Mouse (Mus musculus) MEL (cell line): Measurements from ENCODE around the gene Map1b. TPM values are rescaled to one million over a fixed set of nuclear protein-coding genes. Genes with fewer than 3 reads are reported as not detected.

Experiments
- DNase-seq: peaks from one replicate; pipeline ENCODE4 v3.0.0; 2011; ENCODE audit warnings: low read depth, low spot score
- H3K27ac ChIP-seq: 2 replicates; pipeline ENCODE4 v1.5.1; 2012; ENCODE audit warnings: low read depth, mild to moderate bottlenecking, control low read depth, low read length, moderate library complexity; ENCODE audit not compliant: control insufficient read depth
- H3K27me3 ChIP-seq, 2 experiments: fragments of 150-350 bp in 1 of 2; sonication (generic) in 1 of 2; 2 replicates each; pipeline ENCODE4 v1.6.1; 2012; ENCODE audit warnings: low read length in 2 of 2, mild to moderate bottlenecking in 2 of 2, improper control_type of control experiment in 1 of 2, moderate library complexity in 1 of 2; ENCODE audit not compliant: insufficient read depth in 2 of 2, control insufficient read depth in 1 of 2
- H3K36me3 ChIP-seq, 2 experiments: 2 replicates each; pipeline ENCODE4 v1.6.1; 2012 to 2014; ENCODE audit warnings: low read length in 2 of 2, improper control_type of control experiment in 1 of 2, inconsistent platforms in 1 of 2, mild to moderate bottlenecking in 1 of 2; ENCODE audit not compliant: insufficient read depth in 2 of 2, control insufficient read depth in 1 of 2
- H3K4me1 ChIP-seq, 2 experiments: fragments of 150-350 bp in 1 of 2; sonication (generic) in 1 of 2; 2 replicates each; pipeline ENCODE4 v1.6.1; 2012; ENCODE audit warnings: low read length in 2 of 2, improper control_type of control experiment in 1 of 2, mild to moderate bottlenecking in 1 of 2; ENCODE audit not compliant: insufficient read depth in 2 of 2, control insufficient read depth in 1 of 2
- H3K4me3 ChIP-seq, 2 experiments: fragments of 150-350 bp in 1 of 2; sonication (generic) in 1 of 2; 2 replicates each; pipeline ENCODE4 v1.5.1; 2012; ENCODE audit warnings: low read depth in 2 of 2, low read length in 2 of 2, mild to moderate bottlenecking in 2 of 2, moderate library complexity in 2 of 2, control low read depth in 1 of 2, improper control_type of control experiment in 1 of 2; ENCODE audit not compliant: control insufficient read depth in 1 of 2, insufficient read depth in 1 of 2
- H3K79me2 ChIP-seq: 2 replicates; pipeline ENCODE4 v1.6.1; 2012; ENCODE audit warnings: mild to moderate bottlenecking, low read length, moderate library complexity; ENCODE audit not compliant: control insufficient read depth, poor library complexity, insufficient read depth
- H3K9ac ChIP-seq: 2 replicates; pipeline ENCODE4 v1.6.1; 2012; ENCODE audit warnings: low read depth, mild to moderate bottlenecking, control low read depth, low read length, moderate library complexity; ENCODE audit not compliant: control insufficient read depth, poor library complexity, severe bottlenecking
- H3K9me3 ChIP-seq: fragments of 150-350 bp; sonication (generic); replicated peaks from 2 replicates; pipeline ENCODE4 v1.6.1; 2012; ENCODE audit warnings: mild to moderate bottlenecking, low read length, improper control_type of control experiment, moderate library complexity; ENCODE audit not compliant: insufficient read depth
- BHLHE40 ChIP-seq: IDR thresholded peaks from 2 replicates; pipeline ENCODE4 v1.6.1; 2012; ENCODE audit warnings: low read depth, mild to moderate bottlenecking, inconsistent platforms, low read length, improper control_type of control experiment, borderline replicate concordance
- CHD1 ChIP-seq: IDR thresholded peaks from 2 replicates; pipeline ENCODE4 v1.6.1; 2012; ENCODE audit warnings: low read depth, mild to moderate bottlenecking, inconsistent platforms, low read length, improper control_type of control experiment
- CTCF ChIP-seq, 3 experiments: IDR thresholded peaks in 2 of 3; conservative IDR thresholded peaks in 1 of 3; 2 replicates each; pipeline ENCODE4 v1.5.1; 2011 to 2012; ENCODE audit warnings: low read length in 3 of 3, low read depth in 2 of 3, mild to moderate bottlenecking in 2 of 3, improper control_type of control experiment in 1 of 3, inconsistent platforms in 1 of 3, mixed read lengths in 1 of 3, moderate library complexity in 1 of 3; ENCODE audit not compliant: control insufficient read depth in 1 of 3, insufficient read depth in 1 of 3, poor library complexity in 1 of 3, severe bottlenecking in 1 of 3
- EP300 ChIP-seq, 2 experiments: IDR thresholded peaks; 2 replicates each; pipeline ENCODE4 v1.6.1; 2011; ENCODE audit warnings: improper control_type of control experiment in 2 of 2, low read length in 2 of 2, low read depth in 1 of 2, mild to moderate bottlenecking in 1 of 2
- GATA1 ChIP-seq: IDR thresholded peaks from 2 replicates; pipeline ENCODE4 v1.6.1; 2011; ENCODE audit warnings: low read depth, low read length, improper control_type of control experiment
- JUND ChIP-seq: IDR thresholded peaks from 2 replicates; pipeline ENCODE4 v1.6.1; 2011; ENCODE audit warnings: low read depth, mild to moderate bottlenecking, improper control_type of control experiment, low read length
- MAFK ChIP-seq: IDR thresholded peaks from 2 replicates; pipeline ENCODE4 v1.6.1; 2011; ENCODE audit warnings: low read depth, mild to moderate bottlenecking, low read length, improper control_type of control experiment, borderline replicate concordance
- MAZ ChIP-seq: IDR thresholded peaks from 2 replicates; pipeline ENCODE4 v1.6.1; 2012; ENCODE audit warnings: low read depth, mild to moderate bottlenecking, inconsistent platforms, low read length, improper control_type of control experiment
- MEF2A ChIP-seq: IDR thresholded peaks from 2 replicates; pipeline ENCODE4 v1.6.1; 2014; ENCODE audit warnings: low read depth, mild to moderate bottlenecking, inconsistent platforms, low read length, improper control_type of control experiment; ENCODE audit not compliant: poor library complexity, insufficient replicate concordance, severe bottlenecking; ENCODE audit errors: extremely low read depth
- MYB ChIP-seq: IDR thresholded peaks from 2 replicates; pipeline ENCODE4 v1.6.1; 2011; ENCODE audit warnings: mild to moderate bottlenecking, low read depth, low read length, improper control_type of control experiment
- MYC ChIP-seq: IDR thresholded peaks from 2 replicates; pipeline ENCODE4 v1.6.1; 2011; ENCODE audit warnings: low read depth, mild to moderate bottlenecking, low read length, improper control_type of control experiment, moderate library complexity
- NRF1 ChIP-seq: IDR thresholded peaks from 2 replicates; pipeline ENCODE4 v1.6.1; 2014; ENCODE audit warnings: low read depth, mild to moderate bottlenecking, inconsistent platforms, low read length, improper control_type of control experiment, moderate library complexity; ENCODE audit not compliant: poor library complexity, insufficient read depth, severe bottlenecking
- POLR2A ChIP-seq, 2 experiments: IDR thresholded peaks; 2 replicates each; pipeline ENCODE4 v1.6.1; 2011 to 2012; ENCODE audit warnings: low read length in 2 of 2, mild to moderate bottlenecking in 2 of 2, control low read depth in 1 of 2, improper control_type of control experiment in 1 of 2, low read depth in 1 of 2, moderate library complexity in 1 of 2; ENCODE audit not compliant: control insufficient read depth in 1 of 2, insufficient read depth in 1 of 2, poor library complexity in 1 of 2
- POLR2AphosphoS2 ChIP-seq: IDR thresholded peaks from 2 replicates; pipeline ENCODE4 v1.6.1; 2011; ENCODE audit warnings: low read length, improper control_type of control experiment
- SMC3 ChIP-seq: IDR thresholded peaks from 2 replicates; pipeline ENCODE4 v1.6.1; 2011; ENCODE audit warnings: low read depth, low read length, improper control_type of control experiment
- TAL1 ChIP-seq: IDR thresholded peaks from 2 replicates; pipeline ENCODE4 v1.6.1; 2012; ENCODE audit warnings: mild to moderate bottlenecking, inconsistent platforms, low read length, moderate library complexity, mixed read lengths
- UBTF ChIP-seq: IDR thresholded peaks from 2 replicates; pipeline ENCODE4 v1.6.1; 2012; ENCODE audit warnings: low read depth, mild to moderate bottlenecking, inconsistent platforms, low read length, improper control_type of control experiment, moderate library complexity, borderline replicate concordance; ENCODE audit not compliant: insufficient read depth
- USF1 ChIP-seq: IDR thresholded peaks from 2 replicates; pipeline ENCODE4 v1.6.1; 2014; ENCODE audit warnings: low read depth, mild to moderate bottlenecking, inconsistent platforms, low read length, improper control_type of control experiment, moderate library complexity
- USF2 ChIP-seq, 2 experiments: IDR thresholded peaks; 2 replicates each; pipeline ENCODE4 v1.6.1; 2011 to 2012; ENCODE audit warnings: improper control_type of control experiment in 2 of 2, low read length in 2 of 2, borderline replicate concordance in 1 of 2, inconsistent platforms in 1 of 2, low read depth in 1 of 2, mild to moderate bottlenecking in 1 of 2; ENCODE audit not compliant: insufficient read depth in 1 of 2
- ZMIZ1 ChIP-seq: IDR thresholded peaks from 2 replicates; pipeline ENCODE4 v1.6.1; 2012; ENCODE audit warnings: low read depth, mild to moderate bottlenecking, inconsistent platforms, low read length, improper control_type of control experiment, moderate library complexity
- polyA plus RNA-seq, 2 experiments: library from polyadenylated mRNA; stranded (reverse) in 1 of 2; unstranded in 1 of 2; fragments of >175 nt in 1 of 2; fragments of >200 nt in 1 of 2; gene quantifications; 2 replicates each; pipeline versions ENCODE4 v1.2.1 to v1.2.4; 2012; ENCODE audit warnings: low replicate concordance in 2 of 2, low read depth in 1 of 2; ENCODE audit not compliant: insufficient read length in 2 of 2, insufficient read depth in 1 of 2, missing spikeins in 1 of 2
- total RNA-seq: library from RNA; depleted of rRNA; stranded (reverse); fragments of 300-350 nt; gene quantifications from 2 replicates; pipeline ENCODE4 v1.2.3, GENCODE M21; 2012

Gene Map1b
- total and polyA plus RNA-seq, 3 experiments = not detected

- H3K4me3 ChIP-seq = no peak overlapping the region
- H3K27ac ChIP-seq = no peak overlapping the region
- no peaks in the 10 kb centered on the region for H3K79me2 ChIP-seq
- H3K4me1 ChIP-seq = no peaks in the 10 kb centered on the region
- no peaks in the 10 kb centered on the region for H3K9me3 ChIP-seq
- H3K27me3 ChIP-seq = no peaks in the 10 kb centered on the region
- DNase-seq = no peak
- no peak overlapping the region for H3K9ac ChIP-seq
- no peaks in the 10 kb centered on the region for H3K36me3 ChIP-seq
- TF ChIP-seq POLR2A (IDR thresholded peaks at IDR 0.05; ENCODE audit: control insufficient read depth in 1 of 2, insufficient read depth in 1 of 2, low read depth in 1 of 2, low read length in 2 of 2, poor library complexity in 1 of 2) (no peak), MYB (no peak), SMC3 (no peak), NRF1 (no peak), CTCF (IDR thresholded peaks at IDR 0.05 in 2 of 3, conservative IDR thresholded peaks at IDR 0.05 in 1 of 3; ENCODE audit: control insufficient read depth in 1 of 3, insufficient read depth in 1 of 3, low read depth in 2 of 3, low read length in 3 of 3, poor library complexity in 1 of 3, severe bottlenecking in 1 of 3) (no peak), MAZ (no peak), POLR2AphosphoS2 (no peak), MAFK (no peak), EP300 (IDR thresholded peaks at IDR 0.05; ENCODE audit: low read depth in 1 of 2, low read length in 2 of 2) (no peak), GATA1 (no peak), CHD1 (no peak), UBTF (no peak), ZMIZ1 (no peak), MYC (no peak), JUND (no peak), USF2 (IDR thresholded peaks at IDR 0.05; ENCODE audit: borderline replicate concordance in 1 of 2, insufficient read depth in 1 of 2, low read depth in 1 of 2, low read length in 2 of 2) (no peak), MEF2A (no peak), TAL1 (no peak), USF1 (no peak), BHLHE40 (no peak)
- TF ChIP-seq, all 39 proteins: peak for 0
Observed at GRCm38 (mm10) chr13:99506580-99506962, 9.8 kb downstream of the Map1b start.
